Mouse (Mus musculus): ENCODE results near the gene Timm23.
"Not testable (repeated sequence)": the region's sequence is repeated elsewhere in the genome, so short reads cannot be mapped to it uniquely, and the experiment has no call there.

Gene Timm23

GRCm38 (mm10) chr14:32140359-32140965, 61.2 kb downstream of the Timm23 start:
- ATAC-seq (ENCODE audit: insufficient number of reproducible peaks, low FRiP score, low TSS enrichment): no peak

- ATAC-seq (ENCODE audit: insufficient number of reproducible peaks, low FRiP score, low TSS enrichment): not testable (repeated sequence)
Observed at GRCm38 (mm10) chr14:32136467-32136866, 65.2 kb downstream of the Timm23 start.

- ATAC-seq (ENCODE audit: insufficient number of reproducible peaks, low FRiP score, low TSS enrichment): no peak
Observed at GRCm38 (mm10) chr14:32134293-32134692, 67.4 kb downstream of the Timm23 start.

- no peak for ATAC-seq (ENCODE audit: insufficient number of reproducible peaks, low FRiP score, low TSS enrichment)
Observed at GRCm38 (mm10) chr14:32131836-32132235, 69.9 kb downstream of the Timm23 start.

All from cerebellum, adult (tissue).